Mouse (Mus musculus): ENCODE measurements around the gene Get4. TPM values are rescaled to one million over a fixed set of nuclear protein-coding genes. Genes with fewer than 3 reads are reported as not detected.

The Get4 gene
- total RNA-seq, 2 experiments from 2014 or later, result 28.6 to 31.9 TPM

GRCm38 (mm10) chr5:139317751-139318504 is 65.8 kb downstream of the Get4 start:
- DNase-seq (ENCODE audit: low spot score), result no peak

Other genes with a start within 250 kb of the Get4 start
- gene Prkar1b, start 102.3 kb upstream of the Get4 start, total RNA-seq (2021), result 1 to 10 TPM in 1 of 2 experiments, under 1 TPM in 1; 0.78 to 1.3 TPM
- 10 to 100 TPM; 16.3 to 18.5 TPM for gene Dnaaf5, start 102.1 kb upstream of the Get4 start, total RNA-seq (2021)
- gene Sun1, start 51.7 kb upstream of the Get4 start, total RNA-seq (2021), result 10 to 100 TPM; 36.8 to 37.0 TPM
- 1 to 10 TPM in 1 of 2 experiments, under 1 TPM in 1; 0.66 to 1.4 TPM for gene Adap1, start 73.3 kb downstream of the Get4 start, total RNA-seq (2021)
- gene Cox19, start 99.1 kb downstream of the Get4 start, total RNA-seq (2021), result 10 to 100 TPM; 55.0 to 68.4 TPM
- gene Cyp2w1, start 100.3 kb downstream of the Get4 start, total RNA-seq (2021), result not detected
- 10 to 100 TPM; 21.8 to 28.9 TPM for gene Gpr146, start 125.4 kb downstream of the Get4 start, total RNA-seq (2021)
- under 1 TPM; 0.12 to 0.21 TPM for gene C130050O18Rik, start 153.0 kb downstream of the Get4 start, total RNA-seq (2021)
- gene Gper1, start 170.8 kb downstream of the Get4 start, total RNA-seq (2021), result under 1 TPM; 0.59 to 0.82 TPM
- 10 to 100 TPM in 1 of 2 experiments, 1 to 10 TPM in 1; 9.6 to 10.4 TPM for gene 3110082I17Rik, start 208.2 kb downstream of the Get4 start, total RNA-seq (2021)
- gene Zfand2a, start 232.2 kb downstream of the Get4 start, total RNA-seq (2021), result 10 to 100 TPM in 1 of 2 experiments, 1 to 10 TPM in 1; 7.6 to 12.0 TPM